Mouse (Mus musculus) liver, embryonic 14.5 days (tissue): Measurements from ENCODE around the gene Gadd45g. TPM values are rescaled to one million over a fixed set of nuclear protein-coding genes. Genes with fewer than 3 reads are reported as not detected.

Source experiments
- ATAC-seq: fragments of 200-750 bp; cut with Nextera tagmentation; 2 replicates; pipeline ENCODE4 v1.8.0; 2017; ENCODE audit warnings: moderate number of reproducible peaks, mild to moderate bottlenecking, moderate library complexity; ENCODE audit not compliant: insufficient read depth
- DNase-seq, 3 experiments: peaks; one replicate each; pipeline ENCODE4 v3.0.0-alpha.2; 2012 to 2013; ENCODE audit warnings: low read depth in 3 of 3, low spot score in 3 of 3
- H3K27ac ChIP-seq: fragments of 300-500 bp; sonication (generic); 2 replicates; pipeline ENCODE4 v1.5.1; 2014; ENCODE audit warnings: moderate library complexity, mild to moderate bottlenecking, control low read depth, inconsistent platforms
- H3K27me3 ChIP-seq: fragments of 300-500 bp; sonication (generic); 2 replicates; pipeline ENCODE4 v1.6.1; 2014; ENCODE audit warnings: mild to moderate bottlenecking, low read length, moderate library complexity; ENCODE audit not compliant: control insufficient read depth, insufficient read depth
- H3K36me3 ChIP-seq: fragments of 300-500 bp; sonication (generic); replicated peaks from 2 replicates; pipeline ENCODE4 v1.6.1; 2014; ENCODE audit warnings: low read depth; ENCODE audit not compliant: control insufficient read depth, insufficient read depth
- H3K4me1 ChIP-seq, 2 experiments: fragments of 200-500 bp in 1 of 2; fragments of 300-500 bp in 1 of 2; sonication (generic) in 1 of 2; replicated peaks; 2 replicates each; pipeline ENCODE4 v1.6.1; 2012 to 2014; ENCODE audit warnings: antibody characterized with exemption in 1 of 2, inconsistent platforms in 1 of 2, low read length in 1 of 2; ENCODE audit not compliant: control insufficient read depth in 2 of 2, insufficient read depth in 2 of 2
- H3K4me2 ChIP-seq: fragments of 300-500 bp; sonication (generic); 2 replicates; pipeline ENCODE4 v1.6.1; 2014; ENCODE audit warnings: low read depth, mild to moderate bottlenecking, control low read depth, moderate library complexity
- H3K4me3 ChIP-seq, 2 experiments: fragments of 200-500 bp in 1 of 2; fragments of 300-500 bp in 1 of 2; sonication (generic) in 1 of 2; 2 replicates each; pipeline ENCODE4 v1.5.1; 2012 to 2014; ENCODE audit warnings: low read depth in 2 of 2, low read length in 2 of 2, mild to moderate bottlenecking in 2 of 2, control low read depth in 1 of 2, inconsistent platforms in 1 of 2, moderate library complexity in 1 of 2; ENCODE audit not compliant: insufficient read depth in 1 of 2
- H3K9ac ChIP-seq: fragments of 300-500 bp; sonication (generic); replicated peaks from 2 replicates; pipeline ENCODE4 v1.6.1; 2014; ENCODE audit warnings: mild to moderate bottlenecking, control low read depth, moderate library complexity
- H3K9me3 ChIP-seq: fragments of 300-500 bp; sonication (generic); 2 replicates; pipeline ENCODE4 v1.6.1; 2016; ENCODE audit warnings: low read length, mixed read lengths; ENCODE audit not compliant: control insufficient read depth
- CTCF ChIP-seq: IDR thresholded peaks from 2 replicates; pipeline ENCODE4 v1.5.1; 2016; ENCODE audit warnings: antibody characterized with exemption, low read depth, control low read depth
- EP300 ChIP-seq: IDR thresholded peaks from 2 replicates; pipeline ENCODE4 v1.6.1; 2016; ENCODE audit warnings: antibody characterized with exemption, low read depth
- WGBS: fragments of 180-500 bp; shearing (Covaris S2); extraction: QIAGEN DNeasy Blood & Tissue Kit; methylation state at CpG from one replicate; pipeline ENCODE4 v1.1.7; 2014; ENCODE audit not compliant: insufficient replicate concordance; 5-methylcytosine and 5-hydroxymethylcytosine counted together
- polyA plus RNA-seq, 2 experiments: library from polyadenylated mRNA; depleted of rRNA in 1 of 2; stranded (reverse) in 1 of 2; unstranded in 1 of 2; fragments of >200 nt; fragmentation: Nextera tagmentation in 1 of 2; extraction: Ambion mirVana in 1 of 2; gene quantifications; 2 replicates each; pipeline versions ENCODE4 v1.2.1 to v1.2.3; 2012 to 2014

The Gadd45g gene
- polyA plus RNA-seq, 2 experiments = 12.7 to 14.4 TPM

DNA sequence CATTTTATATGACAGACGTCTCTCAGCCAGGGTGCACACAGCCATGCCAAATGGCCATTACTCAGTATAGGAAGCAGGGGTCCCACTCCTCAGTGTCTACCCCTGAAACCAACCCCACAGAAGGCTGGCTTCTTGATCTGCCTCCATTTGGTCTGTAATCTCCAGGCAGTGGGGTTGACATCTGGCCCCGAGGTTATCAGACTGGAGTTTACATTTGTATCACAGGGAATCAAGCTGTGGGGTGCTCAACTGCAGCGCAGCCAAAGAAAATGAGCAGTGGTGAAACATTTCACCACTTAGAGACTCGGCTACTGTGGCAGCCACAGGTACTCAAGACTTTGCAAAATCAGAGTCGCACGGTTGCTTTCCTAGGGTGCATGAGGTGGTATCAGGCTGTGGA lies 5.8 kb upstream of the Gadd45g start:
- WGBS = 24% methylated on average over 6 of the region's 6 CpGs
- TF ChIP-seq EP300 = peak; percentile 65
- no peak for TF ChIP-seq CTCF
- H3K9ac ChIP-seq = no peak overlapping the region
- H3K36me3 ChIP-seq = no peaks in the 10 kb centered on the region
- H3K4me1 ChIP-seq = peaks cover 35 to 47% of the 10 kb centered on the region in 2 experiments
- peak overlapping the region; percentile 61 for H3K4me2 ChIP-seq
- H3K27ac ChIP-seq = peak overlapping the region; percentile 21
- ATAC-seq (peak; percentile 27; the same call in 1 of the 2 replicates), DNase-seq (no peak)
- no peaks in the 10 kb centered on the region for H3K27me3 ChIP-seq
- no peaks in the 10 kb centered on the region for H3K9me3 ChIP-seq
- H3K4me3 ChIP-seq = no peak overlapping the region

DNA sequence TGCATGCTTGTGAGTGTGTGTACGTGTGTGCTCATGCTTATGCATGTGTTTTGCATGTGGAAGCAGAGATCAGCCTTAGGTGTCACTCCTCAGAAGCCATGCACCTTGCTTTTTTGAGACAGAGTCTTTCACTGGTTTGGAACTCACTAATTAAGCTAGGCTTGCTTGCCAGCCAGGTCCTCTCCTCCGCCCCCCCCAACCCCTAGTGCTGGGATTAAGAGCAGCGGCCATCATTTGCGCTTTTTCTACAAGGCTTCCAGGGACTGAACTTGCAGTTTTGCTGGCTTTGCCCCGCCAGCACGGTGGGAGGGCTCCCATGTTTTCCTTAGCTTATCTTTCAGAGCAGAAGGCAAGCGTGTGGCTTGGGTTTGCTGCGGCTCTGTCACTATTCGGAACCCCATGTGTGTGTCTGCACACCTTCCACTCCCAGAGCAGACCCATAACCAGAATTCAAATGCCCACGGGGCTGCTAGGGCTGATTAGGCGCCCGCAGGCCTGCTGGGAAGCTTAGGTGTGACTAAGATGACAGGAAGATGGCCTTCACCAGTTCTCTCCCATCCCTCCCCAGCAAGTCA lies 4.8 kb upstream of the Gadd45g start:
- H3K4me1 ChIP-seq = peaks cover 35 to 45% of the 10 kb centered on the region in 2 experiments
- H3K9ac ChIP-seq = peak overlapping the region; percentile 57
- ATAC-seq (peak; percentile 62), DNase-seq (peak in 2 of 3 experiments; percentile 61 to 66)
- H3K4me2 ChIP-seq = peak overlapping the region; percentile 61
- H3K27me3 ChIP-seq = no peaks in the 10 kb centered on the region
- no peaks in the 10 kb centered on the region for H3K36me3 ChIP-seq
- peak overlapping the region; percentile 66 for H3K27ac ChIP-seq
- no peaks in the 10 kb centered on the region for H3K9me3 ChIP-seq
- WGBS = 5% methylated on average over 12 of the region's 12 CpGs
- peak; percentile 75 for TF ChIP-seq EP300
- no peak for TF ChIP-seq CTCF
- H3K4me3 ChIP-seq = peak overlapping the region; percentile 8 to 21; a peak in 3 of 4 replicates

DNA sequence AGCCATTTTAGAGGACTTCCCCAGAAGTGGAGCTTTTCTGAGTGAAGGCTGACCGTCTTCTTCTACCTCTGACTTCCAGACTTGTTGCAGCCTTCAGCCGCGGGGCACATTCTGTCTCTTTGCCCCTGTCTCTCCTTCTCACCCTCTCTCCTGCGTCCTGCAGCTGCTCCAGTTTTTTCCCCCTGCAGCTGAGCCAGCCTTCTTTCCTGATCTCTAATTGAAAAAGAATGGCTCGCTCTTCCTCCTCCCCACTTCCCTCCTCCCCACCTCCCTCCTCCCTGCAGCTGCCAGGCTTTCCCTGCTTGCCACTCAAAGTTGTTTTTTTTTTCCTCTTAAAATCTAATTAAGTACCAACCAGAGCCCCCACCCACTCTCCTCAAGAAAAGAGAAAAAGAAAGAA lies 4.3 kb upstream of the Gadd45g start:
- Histone ChIP-seq H3K4me1 (peaks cover 35 to 40% of the 10 kb centered on the region in 2 experiments), H3K4me3 (peak overlapping the region; percentile 8 to 21; a peak in 2 of 4 replicates)

GRCm38 (mm10) chr13:51842773-51843172 lies 3.7 kb upstream of the Gadd45g start:
- H3K4me3 ChIP-seq = no peak overlapping the region
- WGBS = 8% methylated on average over 12 of the region's 12 CpGs
- DNase-seq = no peak
- no peak overlapping the region; the same call in 1 of the 2 replicates for H3K9ac ChIP-seq
- no peak for ATAC-seq
- peak overlapping the region; percentile 61 for H3K4me2 ChIP-seq
- TF ChIP-seq CTCF (no peak), EP300 (no peak)
- H3K27me3 ChIP-seq = no peaks in the 10 kb centered on the region
- no peaks in the 10 kb centered on the region for H3K9me3 ChIP-seq
- no peak overlapping the region for H3K27ac ChIP-seq
- peaks cover 35 to 40% of the 10 kb centered on the region in 2 experiments for H3K4me1 ChIP-seq
- no peaks in the 10 kb centered on the region for H3K36me3 ChIP-seq

More for the DNA sequence above, 4.3 kb upstream of the Gadd45g start:
- peak overlapping the region; percentile 61 for H3K4me2 ChIP-seq
- ATAC-seq = no peak
- peak overlapping the region; percentile 66 for H3K27ac ChIP-seq
- TF ChIP-seq EP300 (no peak), CTCF (no peak)
- no peaks in the 10 kb centered on the region for H3K27me3 ChIP-seq
- H3K9me3 ChIP-seq = no peaks in the 10 kb centered on the region
- H3K36me3 ChIP-seq = no peaks in the 10 kb centered on the region
- H3K9ac ChIP-seq = peak overlapping the region; percentile 57
- no peak for DNase-seq
- 6% methylated on average over 5 of the region's 5 CpGs for WGBS

- no peak for ATAC-seq
- Histone ChIP-seq H3K4me1 (peaks cover 35 to 40% of the 10 kb centered on the region in 2 experiments), H3K36me3 (no peaks in the 10 kb centered on the region), H3K9me3 (no peaks in the 10 kb centered on the region), H3K27me3 (no peaks in the 10 kb centered on the region), H3K4me3 (no peak overlapping the region), H3K4me2 (peak overlapping the region; percentile 61), H3K9ac (no peak overlapping the region), H3K27ac (no peak overlapping the region)
- TF ChIP-seq CTCF (no peak), EP300 (no peak)
- DNase-seq = no peak
- 45% methylated on average over 4 of the region's 4 CpGs for WGBS
These were observed 3.2 kb upstream of the Gadd45g start for GRCm38 (mm10) chr13:51843298-51843697.
